Comparison of ENCODE assay signal across 8 mouse cellular contexts in genomic region chr3:134828875-134829530, GRCm38 (mm10). TPM values are rescaled to one million over a fixed set of nuclear protein-coding genes. Genes with fewer than 3 reads are reported as not detected.
A peak's percentile ranks its signal among the peaks of the same experiment; 100 is the strongest.
DNase-seq lines count a peak whose midpoint lies in the region; ATAC-seq and TF ChIP-seq lines count a peak whose summit lies in the region.

TSS of gene Tacr3 (plus strand) at chr3:134829007.

- no peak for TF ChIP-seq POLR2A in heart, adult 2 months (IDR thresholded peaks at IDR 0.05; ENCODE audit: insufficient read depth, low read depth, low read length)

- no peak for TF ChIP-seq EP300 in heart, adult 2 months (IDR thresholded peaks at IDR 0.05; ENCODE audit: insufficient read depth, low read depth, low read length)

- H3K36me3 ChIP-seq in heart, embryonic 12.5 days, result no peaks in the 10 kb centered on the region
- H3K36me3 ChIP-seq in heart, adult 2 months (ENCODE audit: control insufficient read depth, insufficient read depth, low read length), result no peaks in the 10 kb centered on the region
- H3K36me3 ChIP-seq in hindbrain, embryonic 14.5 days (replicated peaks; ENCODE audit: control insufficient read depth, insufficient read depth), result no peaks in the 10 kb centered on the region

- H3K27ac ChIP-seq in heart, embryonic 12.5 days (ENCODE audit: poor library complexity, severe bottlenecking), result no peak within 1 kb of the TSS
- H3K27ac ChIP-seq in heart, adult 2 months, result no peak within 1 kb of the TSS
- no peak within 1 kb of the TSS for H3K27ac ChIP-seq in hindbrain, embryonic 14.5 days

- no peak for TF ChIP-seq CTCF in heart, adult 2 months (IDR thresholded peaks at IDR 0.05)

- 1% methylated on average over 36 of the region's 36 CpGs for WGBS in heart, embryonic 12.5 days
- 5% methylated on average over 36 of the region's 36 CpGs for WGBS in heart, adult 2 months
- 1% methylated on average over 36 of the region's 36 CpGs for WGBS in hindbrain, embryonic 14.5 days

- H3K79me2 ChIP-seq in heart, adult 2 months (replicated peaks; ENCODE audit: control insufficient read depth, insufficient read depth, low read length), result no peaks in the 10 kb centered on the region

- no peaks in the 10 kb centered on the region; the same call in 1 of the 2 replicates for H3K9me3 ChIP-seq in heart, embryonic 12.5 days (replicated peaks)
- no peaks in the 10 kb centered on the region for H3K9me3 ChIP-seq in hindbrain, embryonic 14.5 days (ENCODE audit: control insufficient read depth, low read length)

- peak within 1 kb of the TSS; percentile 48 for H3K4me3 ChIP-seq in heart, embryonic 12.5 days
- H3K4me3 ChIP-seq in heart, adult 2 months, result no peak within 1 kb of the TSS
- H3K4me3 ChIP-seq in hindbrain, embryonic 14.5 days (replicated peaks; ENCODE audit: low read length), result peak within 1 kb of the TSS; percentile 41

- ATAC-seq in heart, embryonic 12.5 days (ENCODE audit: insufficient number of reproducible peaks, low FRiP score), result no peak
- peak; percentile 76 for ATAC-seq in hindbrain, embryonic 14.5 days (ENCODE audit: low FRiP score)
- ATAC-seq in megakaryocyte progenitor cell, adult 5-6 weeks (replicated peaks; ENCODE audit: poor library complexity), result 0 out of 2 replicates have a peak, but pooled peaks have one; percentile 9

- peaks cover 15% of the 10 kb centered on the region for H3K27me3 ChIP-seq in heart, embryonic 12.5 days (replicated peaks)
- no peaks in the 10 kb centered on the region for H3K27me3 ChIP-seq in heart, adult 2 months (ENCODE audit: control insufficient read depth, insufficient read depth, low read length)
- H3K27me3 ChIP-seq in hindbrain, embryonic 14.5 days (ENCODE audit: control insufficient read depth, insufficient read depth, low read length), result no peaks in the 10 kb centered on the region

- peak within 1 kb of the TSS; percentile 93 for H3K4me2 ChIP-seq in heart, embryonic 12.5 days
- peak within 1 kb of the TSS; percentile 61 for H3K4me2 ChIP-seq in hindbrain, embryonic 14.5 days (replicated peaks)

- H3K9ac ChIP-seq in heart, embryonic 12.5 days, result peak within 1 kb of the TSS; percentile 38
- no peak within 1 kb of the TSS for H3K9ac ChIP-seq in heart, adult 2 months (ENCODE audit: low read depth, low read length)
- H3K9ac ChIP-seq in hindbrain, embryonic 14.5 days, result peak within 1 kb of the TSS; percentile 22

- intact Hi-C loops in heart, adult 2 months (cut with DNase I), result no loop called here

- H3K4me1 ChIP-seq in heart, embryonic 12.5 days (replicated peaks), result no peaks in the 10 kb centered on the region; the same call in 1 of the 2 replicates
- H3K4me1 ChIP-seq in heart, adult 2 months (ENCODE audit: control insufficient read depth, insufficient read depth, low read length), result no peaks in the 10 kb centered on the region
- no peaks in the 10 kb centered on the region for H3K4me1 ChIP-seq in hindbrain, embryonic 14.5 days (replicated peaks; ENCODE audit: control insufficient read depth, insufficient read depth, low read length)

- DNase-seq in heart, adult 2 months, result no peak
- peak; percentile 6 for DNase-seq in 3134 (ENCODE audit: extremely low read depth, insufficient read length, low spot score)
- peak; percentile 50 for DNase-seq in embryo, embryonic 11 days
- DNase-seq in hindbrain, embryonic 14.5 days (ENCODE audit: low spot score), result no peak
- DNase-seq in right cerebral cortex, postnatal 4 days, result peak; percentile 22
- DNase-seq in lung, postnatal 4 days, result no peak

RNA-seq across cellular contexts. Expression of gene Tacr3, which starts in this region (rescaled TPM):
- polyA plus RNA-seq in heart, embryonic 12.5 days (2016; fragmentation: Nextera tagmentation; extraction: Ambion mirVana), result 0.13 TPM in 1 of 2 replicates, not detected in the other
- total RNA-seq in heart, adult 2 months (2021), result not detected
- not detected in 2 replicates for polyA plus RNA-seq in heart, adult 2 months (2012; rRNA removed)
- polyA plus RNA-seq in hindbrain, embryonic 14.5 days (2014; fragmentation: Nextera tagmentation; extraction: Ambion mirVana), result 6.5 and 6.7 TPM in 2 replicates
- total RNA-seq in megakaryocyte progenitor cell, adult 5-6 weeks (2015), result not detected in 2 replicates
- not detected in 2 replicates for total RNA-seq in megakaryocyte progenitor cell, adult 5-6 weeks (2017)

Comparison
In these comparisons a context has a peak if more than half of its experiments do, and no peak if none do; other contexts are left out.
1. Peak in ATAC-seq in megakaryocyte progenitor cell, adult 5-6 weeks; RNA of the gene not detected or under 1 TPM.
2. DNase-seq: peak in 3134 (single experiment), embryo, embryonic 11 days (single experiment) and right cerebral cortex, postnatal 4 days (single experiment); none in heart, adult 2 months (0 of 2), hindbrain, embryonic 14.5 days (single experiment) and lung, postnatal 4 days (0 of 2).